Mouse (Mus musculus) stomach, postnatal 0 days (tissue): ENCODE results near the gene Cyb5d1. TPM values are rescaled to one million over a fixed set of nuclear protein-coding genes. Genes with fewer than 3 reads are reported as not detected.

ENCODE experiments used
- ATAC-seq: fragments of 200-750 bp; cut with Nextera tagmentation; 2 replicates; pipeline ENCODE4 v1.8.0; 2017; ENCODE audit not compliant: low FRiP score, low TSS enrichment
- DNase-seq: peaks from one replicate; pipeline ENCODE4 v3.0.0-alpha.2; 2016; ENCODE audit warnings: low spot score
- H3K27ac ChIP-seq: fragments of 300-500 bp; sonication (generic); replicated peaks from 2 replicates; pipeline ENCODE4 v1.5.1; 2014; ENCODE audit warnings: mild to moderate bottlenecking, control low read depth
- H3K27me3 ChIP-seq: fragments of 300-500 bp; sonication (generic); 2 replicates; pipeline ENCODE4 v1.6.1; 2014; ENCODE audit warnings: low read length; ENCODE audit not compliant: control insufficient read depth, insufficient read depth
- H3K36me3 ChIP-seq: fragments of 300-500 bp; sonication (generic); 2 replicates; pipeline ENCODE4 v1.6.1; 2014; ENCODE audit warnings: low read length, mixed read lengths; ENCODE audit not compliant: control insufficient read depth, insufficient read depth
- H3K4me1 ChIP-seq: fragments of 300-500 bp; sonication (generic); replicated peaks from 2 replicates; pipeline ENCODE4 v1.6.1; 2014; ENCODE audit warnings: antibody characterized with exemption; ENCODE audit not compliant: control insufficient read depth, insufficient read depth
- H3K4me2 ChIP-seq: fragments of 300-500 bp; sonication (generic); replicated peaks from 2 replicates; pipeline ENCODE4 v1.6.1; 2014; ENCODE audit warnings: low read depth, mild to moderate bottlenecking, control low read depth, moderate library complexity
- H3K4me3 ChIP-seq: fragments of 300-500 bp; sonication (generic); 2 replicates; pipeline ENCODE4 v1.5.1; 2014; ENCODE audit warnings: low read depth, low read length, control low read depth
- H3K9ac ChIP-seq: fragments of 300-500 bp; sonication (generic); 2 replicates; pipeline ENCODE4 v1.6.1; 2014; ENCODE audit warnings: mild to moderate bottlenecking, low read length, control low read depth, mixed read lengths
- H3K9me3 ChIP-seq: fragments of 300-500 bp; sonication (generic); 2 replicates; pipeline ENCODE4 v1.6.1; 2016; ENCODE audit warnings: low read length; ENCODE audit not compliant: control insufficient read depth
- CTCF ChIP-seq: IDR thresholded peaks from 2 replicates; pipeline ENCODE4 v1.5.1; 2016; ENCODE audit warnings: antibody characterized with exemption, low read depth, mild to moderate bottlenecking, moderate library complexity
- EP300 ChIP-seq: optimal IDR thresholded peaks from 2 replicates; pipeline ENCODE3; 2016; ENCODE audit warnings: antibody characterized with exemption
- WGBS: fragments of 180-500 bp; shearing (Covaris S2); extraction: QIAGEN DNeasy Blood & Tissue Kit; methylation state at CpG from one replicate; pipeline ENCODE4 v1.1.7; 2014; 5-methylcytosine and 5-hydroxymethylcytosine counted together
- polyA plus RNA-seq: library from polyadenylated mRNA; unstranded; fragments of >200 nt; fragmentation: Nextera tagmentation; extraction: Ambion mirVana; gene quantifications from 2 replicates; pipeline ENCODE4 v1.2.1, GENCODE M21; 2015

The Cyb5d1 gene
- polyA plus RNA-seq, 1 experiment from 2014 or later = 9.1 TPM

- Histone ChIP-seq H3K4me3 (peak overlapping the region; percentile 59), H3K9me3 (no peaks in the 10 kb centered on the region), H3K9ac (peak overlapping the region; percentile 79), H3K27me3 (no peaks in the 10 kb centered on the region), H3K36me3 (peaks cover 2% of the 10 kb centered on the region; the same call in 1 of the 2 replicates), H3K27ac (peak overlapping the region; percentile 98), H3K4me2 (peak overlapping the region; percentile 97), H3K4me1 (peaks cover 20% of the 10 kb centered on the region)
- 14% methylated on average over 4 of the region's 4 CpGs for WGBS
- ATAC-seq = no peak
- TF ChIP-seq EP300 = no peak
- no peak for TF ChIP-seq CTCF
- no peak for DNase-seq
Measured at GRCm38 (mm10) chr11:69414421-69415326, 19.2 kb upstream of the Cyb5d1 start.

- Histone ChIP-seq H3K27ac (peak within 1 kb of the TSS; percentile 98), H3K9ac (peak within 1 kb of the TSS; percentile 79), H3K4me3 (0 out of 2 replicates have a peak within 1 kb of the TSS, but pooled peaks have one; percentile 59), H3K9me3 (no peaks in the 10 kb centered on the region), H3K36me3 (peaks cover 2% of the 10 kb centered on the region; the same call in 1 of the 2 replicates), H3K27me3 (no peaks in the 10 kb centered on the region), H3K4me2 (peak within 1 kb of the TSS; percentile 97), H3K4me1 (peaks cover 20% of the 10 kb centered on the region)
- TF ChIP-seq EP300 = peak; percentile 52
- peak; percentile 15; the same call in 1 of the 2 replicates for TF ChIP-seq CTCF
- DNase-seq (peak; percentile 78), ATAC-seq (no peak)
- 27% methylated on average over 12 of the region's 12 CpGs for WGBS
Measured at GRCm38 (mm10) chr11:69413221-69414181, 18.1 kb upstream of the Cyb5d1 start, which contains the start of gene Kdm6b. Gene Kdm6b (minus strand): TSS chr11:69413675.

- Histone ChIP-seq H3K4me1 (peaks cover 24% of the 10 kb centered on the region), H3K36me3 (peaks cover 2% of the 10 kb centered on the region; the same call in 1 of the 2 replicates), H3K4me2 (peak overlapping the region; percentile 14; the same call in 1 of the 2 replicates), H3K9me3 (no peaks in the 10 kb centered on the region), H3K9ac (0 out of 2 replicates have a peak overlapping the region, but pooled peaks have one; percentile 8), H3K4me3 (no peak overlapping the region), H3K27me3 (no peaks in the 10 kb centered on the region), H3K27ac (0 out of 2 replicates have a peak overlapping the region, but pooled peaks have one; percentile 18)
- ATAC-seq (no peak), DNase-seq (no peak)
- TF ChIP-seq CTCF (no peak), EP300 (no peak)
- 46% methylated on average over 7 of the region's 7 CpGs for WGBS
Measured at GRCm38 (mm10) chr11:69412548-69412947, 17.1 kb upstream of the Cyb5d1 start.

GRCm38 (mm10) chr11:69411538-69412203 lies 16.2 kb upstream of the Cyb5d1 start:
- Histone ChIP-seq H3K4me2 (peak overlapping the region; percentile 95), H3K9ac (peak overlapping the region; percentile 84), H3K27me3 (no peaks in the 10 kb centered on the region), H3K36me3 (peaks cover 9% of the 10 kb centered on the region), H3K4me1 (peaks cover 21% of the 10 kb centered on the region), H3K9me3 (no peaks in the 10 kb centered on the region), H3K27ac (peak overlapping the region; percentile 99), H3K4me3 (peak overlapping the region; percentile 73)
- DNase-seq (peak; percentile 91), ATAC-seq (peak; percentile 20)
- WGBS = under 1% methylated on average over 39 of the region's 39 CpGs
- no peak for TF ChIP-seq EP300
- no peak for TF ChIP-seq CTCF

GRCm38 (mm10) chr11:69411073-69411535 lies 15.7 kb upstream of the Cyb5d1 start:
- Histone ChIP-seq H3K9me3 (no peaks in the 10 kb centered on the region), H3K36me3 (peaks cover 14% of the 10 kb centered on the region), H3K27me3 (no peaks in the 10 kb centered on the region), H3K4me2 (peak overlapping the region; percentile 95), H3K9ac (peak overlapping the region; percentile 84), H3K27ac (peak overlapping the region; percentile 99), H3K4me3 (peak overlapping the region; percentile 73), H3K4me1 (peaks cover 21% of the 10 kb centered on the region)
- DNase-seq (peak; percentile 98), ATAC-seq (peak; percentile 63)
- WGBS = 0% methylated on average over 26 of the region's 26 CpGs
- TF ChIP-seq CTCF = no peak
- peak; percentile 75 for TF ChIP-seq EP300
